Mouse (Mus musculus): ENCODE measurements around the gene Ccpg1os. TPM values are rescaled to one million over a fixed set of nuclear protein-coding genes. Genes with fewer than 3 reads are reported as not detected.

Ccpg1os gene
- total and polyA plus RNA-seq, 3 experiments: 5.2 to 12.6 (median 7.3) TPM

DNA sequence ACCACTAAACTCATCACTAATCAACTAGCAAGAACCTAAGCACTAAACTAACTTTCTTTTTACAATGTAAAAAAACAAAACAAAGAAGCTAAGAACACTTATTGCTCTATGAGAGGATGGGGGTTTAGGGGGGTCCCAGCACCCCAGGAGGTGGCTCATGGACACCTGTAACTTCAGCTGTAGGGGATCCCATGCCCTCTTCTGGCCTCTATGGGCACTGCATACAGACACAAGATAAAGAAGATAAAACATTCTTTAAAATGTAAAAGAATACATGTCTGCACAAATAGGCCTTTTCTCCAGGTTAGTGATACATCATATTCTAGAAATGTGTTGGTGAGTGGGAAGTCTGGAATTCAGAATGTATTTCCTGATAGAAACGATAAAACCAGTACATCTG, 48.2 kb upstream of the Ccpg1os start:
- no peak overlapping the region for H3K4me2 ChIP-seq (ENCODE audit: insufficient read depth, low read depth, poor library complexity, severe bottlenecking)
- no peak overlapping the region for H3K4me3 ChIP-seq (replicated peaks in 1 of 3; ENCODE audit: low read depth in 2 of 3, low read length in 2 of 3, poor library complexity in 1 of 3)
- no peaks in the 10 kb centered on the region for H3K9me3 ChIP-seq (replicated peaks; ENCODE audit: low read length)
- H3K27ac ChIP-seq (ENCODE audit: insufficient read depth, low read depth): no peak overlapping the region
- no peak for DNase-seq (ENCODE audit: extremely low read depth)
- no peak overlapping the region for H3K9ac ChIP-seq (ENCODE audit: insufficient read depth, low read depth)
- H3K27me3 ChIP-seq (replicated peaks): no peaks in the 10 kb centered on the region
- dilution Hi-C loops (cut with MboI; ENCODE audit: extremely low pct_ligation_motif_present, extremely low pct_unique_long_range_greater_than_20kb, low sequenced_read_pairs) (no loop called here), in situ Hi-C loops (cut with MboI; ENCODE audit: low pct_ligation_motif_present, low pct_unique_long_range_greater_than_20kb, low sequenced_read_pairs) (no loop called here)
- no peak for TF ChIP-seq UBTF (IDR thresholded peaks at IDR 0.05; ENCODE audit: low read depth, low read length)
- peak; percentile 15 to 16; a peak in 1 of 4 replicates for TF ChIP-seq CTCF (conservative IDR thresholded peaks at IDR 0.05 in 1 of 2, IDR thresholded peaks at IDR 0.05 in 1 of 2; ENCODE audit: low read depth in 2 of 2, low read length in 2 of 2)
- peaks cover 30 to 79% of the 10 kb centered on the region in 2 experiments for H3K36me3 ChIP-seq (replicated peaks in 1 of 2; ENCODE audit: control insufficient read depth in 1 of 2, insufficient read depth in 1 of 2, low read length in 1 of 2)
- H3K79me2 ChIP-seq (replicated peaks; ENCODE audit: control insufficient read depth, extremely low read depth, insufficient read depth, poor library complexity, severe bottlenecking): no peaks in the 10 kb centered on the region
- H3K4me1 ChIP-seq (ENCODE audit: control insufficient read depth in 1 of 2, insufficient read depth in 2 of 2): peaks cover 0 to 2% of the 10 kb centered on the region in 2 experiments; a peak in 1 of 4 replicates

DNA sequence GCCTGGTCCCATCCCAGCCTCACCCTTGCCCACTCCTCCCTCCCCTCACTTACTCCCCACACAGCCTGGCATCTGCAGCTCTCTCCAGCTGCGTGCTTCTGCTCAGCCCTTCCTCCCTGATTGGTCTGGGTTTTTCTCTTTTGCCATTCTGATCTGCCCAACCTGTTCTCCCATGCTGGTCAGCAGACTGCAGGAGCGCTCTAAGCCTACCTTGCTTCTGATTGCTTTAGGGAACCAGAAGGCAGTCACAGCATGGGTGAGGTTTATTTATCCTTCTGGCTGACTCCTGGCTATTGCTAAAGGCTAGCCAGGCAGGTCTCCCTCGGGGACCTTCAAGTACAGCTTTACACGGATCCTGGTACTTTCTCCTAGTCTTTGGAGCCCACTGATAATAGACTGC, 46.2 kb upstream of the Ccpg1os start:
- Histone ChIP-seq H3K4me2 (ENCODE audit: insufficient read depth, low read depth, poor library complexity, severe bottlenecking) (no peak overlapping the region), H3K79me2 (replicated peaks; ENCODE audit: control insufficient read depth, extremely low read depth, insufficient read depth, poor library complexity, severe bottlenecking) (no peaks in the 10 kb centered on the region), H3K4me1 (ENCODE audit: control insufficient read depth in 1 of 2, insufficient read depth in 2 of 2) (no peaks in the 10 kb centered on the region), H3K9ac (ENCODE audit: insufficient read depth, low read depth) (no peak overlapping the region), H3K9me3 (replicated peaks; ENCODE audit: low read length) (no peaks in the 10 kb centered on the region), H3K36me3 (replicated peaks in 1 of 2; ENCODE audit: control insufficient read depth in 1 of 2, insufficient read depth in 1 of 2, low read length in 1 of 2) (peaks cover 32 to 84% of the 10 kb centered on the region in 2 experiments), H3K27me3 (replicated peaks) (no peaks in the 10 kb centered on the region), H3K27ac (ENCODE audit: insufficient read depth, low read depth) (no peak overlapping the region), H3K4me3 (replicated peaks in 1 of 3; ENCODE audit: low read depth in 2 of 3, low read length in 2 of 3, poor library complexity in 1 of 3) (no peak overlapping the region)
- DNase-seq (ENCODE audit: extremely low read depth): no peak
- dilution Hi-C loops (cut with MboI; ENCODE audit: extremely low pct_ligation_motif_present, extremely low pct_unique_long_range_greater_than_20kb, low sequenced_read_pairs) (no loop called here), in situ Hi-C loops (cut with MboI; ENCODE audit: low pct_ligation_motif_present, low pct_unique_long_range_greater_than_20kb, low sequenced_read_pairs) (no loop called here)
- TF ChIP-seq ZC3H11A (IDR thresholded peaks at IDR 0.05; ENCODE audit: low read depth, low read length) (no peak), EP300 (IDR thresholded peaks at IDR 0.05; ENCODE audit: low read length) (no peak), USF1 (IDR thresholded peaks at IDR 0.05; ENCODE audit: low read depth, low read length) (no peak), SIN3A (IDR thresholded peaks at IDR 0.05; ENCODE audit: low read length) (no peak), ETS1 (conservative IDR thresholded peaks at IDR 0.05; ENCODE audit: low read depth, low read length) (no peak), UBTF (IDR thresholded peaks at IDR 0.05; ENCODE audit: low read depth, low read length) (no peak), CHD1 (IDR thresholded peaks at IDR 0.05; ENCODE audit: low read depth, low read length) (no peak), PAX5 (IDR thresholded peaks at IDR 0.05; ENCODE audit: low read length) (no peak), CHD2 (IDR thresholded peaks at IDR 0.05; ENCODE audit: low read length) (no peak)

DNA sequence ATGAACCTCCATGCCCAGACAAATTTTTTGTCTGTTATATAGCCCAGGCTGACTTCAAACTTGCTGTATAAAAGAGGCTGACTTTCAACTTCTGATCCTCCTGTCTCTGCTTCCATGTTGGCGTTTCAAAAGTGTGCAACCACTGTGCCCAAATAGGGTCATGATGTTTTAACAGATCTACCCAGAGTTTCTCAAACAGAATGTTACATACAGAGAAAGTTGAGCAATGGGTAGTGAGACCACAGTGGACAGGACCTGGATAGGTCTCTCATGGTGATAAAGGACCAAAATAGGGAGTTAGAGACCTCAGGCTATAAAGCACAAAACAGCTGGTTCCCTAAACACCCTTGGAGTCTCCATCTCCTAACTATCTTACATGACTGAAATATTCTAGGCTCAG, 45.3 kb upstream of the Ccpg1os start:
- dilution Hi-C loops (cut with MboI; ENCODE audit: extremely low pct_ligation_motif_present, extremely low pct_unique_long_range_greater_than_20kb, low sequenced_read_pairs): no loop called here
- in situ Hi-C loops (cut with MboI; ENCODE audit: low pct_ligation_motif_present, low pct_unique_long_range_greater_than_20kb, low sequenced_read_pairs): no loop called here
- no peak overlapping the region for H3K9ac ChIP-seq (ENCODE audit: insufficient read depth, low read depth)
- no peaks in the 10 kb centered on the region for H3K4me1 ChIP-seq (ENCODE audit: control insufficient read depth in 1 of 2, insufficient read depth in 2 of 2)
- no peaks in the 10 kb centered on the region for H3K27me3 ChIP-seq (replicated peaks)
- TF ChIP-seq USF2 (conservative IDR thresholded peaks at IDR 0.05; ENCODE audit: low read depth, low read length): no peak
- no peak for TF ChIP-seq PAX5 (IDR thresholded peaks at IDR 0.05; ENCODE audit: low read length)
- no peak for TF ChIP-seq ZNF384 (IDR thresholded peaks at IDR 0.05; ENCODE audit: low read depth, low read length)
- no peak for TF ChIP-seq JUND (conservative IDR thresholded peaks at IDR 0.05; ENCODE audit: low read depth, low read length)
- TF ChIP-seq ZMIZ1 (IDR thresholded peaks at IDR 0.05; ENCODE audit: low read depth, low read length): no peak
- TF ChIP-seq CTCF (conservative IDR thresholded peaks at IDR 0.05 in 1 of 2, IDR thresholded peaks at IDR 0.05 in 1 of 2; ENCODE audit: low read depth in 2 of 2, low read length in 2 of 2): no peak
- no peak for TF ChIP-seq MYC (IDR thresholded peaks at IDR 0.05; ENCODE audit: low read depth, low read length)
- TF ChIP-seq NRF1 (IDR thresholded peaks at IDR 0.05; ENCODE audit: low read depth, low read length): no peak
- no peak for TF ChIP-seq BHLHE40 (IDR thresholded peaks at IDR 0.05; ENCODE audit: low read depth, low read length)
- TF ChIP-seq POLR2A (IDR thresholded peaks at IDR 0.05; ENCODE audit: low read depth, low read length): no peak
- no peak overlapping the region for H3K4me2 ChIP-seq (ENCODE audit: insufficient read depth, low read depth, poor library complexity, severe bottlenecking)
- no peak overlapping the region for H3K27ac ChIP-seq (ENCODE audit: insufficient read depth, low read depth)
- H3K9me3 ChIP-seq (replicated peaks; ENCODE audit: low read length): no peaks in the 10 kb centered on the region
- DNase-seq (ENCODE audit: extremely low read depth): no peak
- peaks cover 30 to 83% of the 10 kb centered on the region in 2 experiments for H3K36me3 ChIP-seq (replicated peaks in 1 of 2; ENCODE audit: control insufficient read depth in 1 of 2, insufficient read depth in 1 of 2, low read length in 1 of 2)
- no peak overlapping the region for H3K4me3 ChIP-seq (replicated peaks in 1 of 3; ENCODE audit: low read depth in 2 of 3, low read length in 2 of 3, poor library complexity in 1 of 3)
- H3K79me2 ChIP-seq (replicated peaks; ENCODE audit: control insufficient read depth, extremely low read depth, insufficient read depth, poor library complexity, severe bottlenecking): no peaks in the 10 kb centered on the region

Measured in CH12.LX (cell line).